Mouse (Mus musculus): ENCODE measurements at regions not wholly inside any gene's neighbourhood (a gene's known extent, or its start where the extent isn't known, plus 50 kb on each side); places are given as distances from the start of the nearest gene placed in this dataset.

GRCm38 (mm10) chr7:145105831-145106493, 102.0 kb downstream of the 1810010D01Rik start:
- peak; percentile 50 for DNase-seq (ENCODE audit: low read depth)

GRCm38 (mm10) chr7:145102692-145103091, 105.2 kb downstream of the 1810010D01Rik start:
- no peak for DNase-seq (ENCODE audit: low read depth)

- no peak for DNase-seq (ENCODE audit: low read depth)
These were observed 105.7 kb downstream of the 1810010D01Rik start for GRCm38 (mm10) chr7:145102216-145102615.

- no peak for DNase-seq (ENCODE audit: low read depth)
These were observed 109.6 kb downstream of the 1810010D01Rik start for GRCm38 (mm10) chr7:145098335-145098734.

GRCm38 (mm10) chr7:145094134-145094526, 113.8 kb downstream of the 1810010D01Rik start:
- DNase-seq (ENCODE audit: low read depth), result peak; percentile 52

GRCm38 (mm10) chr7:145093417-145094133, 114.3 kb downstream of the 1810010D01Rik start:
- DNase-seq (ENCODE audit: low read depth), result peak; percentile 44

- DNase-seq (ENCODE audit: low read depth), result no peak
These were observed 115.3 kb downstream of the 1810010D01Rik start for GRCm38 (mm10) chr7:145092392-145093176.

GRCm38 (mm10) chr7:145090849-145091248, 117.1 kb downstream of the 1810010D01Rik start:
- no peak for DNase-seq (ENCODE audit: low read depth)

- peak; percentile 15 for DNase-seq (ENCODE audit: low read depth)
These were observed 118.6 kb downstream of the 1810010D01Rik start for GRCm38 (mm10) chr7:145089315-145089721.

- no peak for DNase-seq (ENCODE audit: low read depth)
These were observed 119.3 kb downstream of the 1810010D01Rik start for GRCm38 (mm10) chr7:145088655-145089054.

- DNase-seq (ENCODE audit: low read depth), result no peak
These were observed 120.1 kb downstream of the 1810010D01Rik start for GRCm38 (mm10) chr7:145087790-145088189.

- DNase-seq (ENCODE audit: low read depth), result no peak
These were observed 124.8 kb downstream of the 1810010D01Rik start for GRCm38 (mm10) chr7:145082917-145083752.

GRCm38 (mm10) chr7:145071996-145072790, 132.5 kb upstream of the Ccnd1 start:
- DNase-seq (ENCODE audit: low read depth), result no peak

- no peak for DNase-seq (ENCODE audit: low read depth)
These were observed 131.8 kb upstream of the Ccnd1 start for GRCm38 (mm10) chr7:145071533-145071932.

- no peak for DNase-seq (ENCODE audit: low read depth)
These were observed 127.6 kb upstream of the Ccnd1 start for GRCm38 (mm10) chr7:145067366-145067765.

- peak; percentile 54 for DNase-seq (ENCODE audit: low read depth)
These were observed 116.6 kb upstream of the Ccnd1 start for GRCm38 (mm10) chr7:145056320-145056719.

- no peak for DNase-seq (ENCODE audit: low read depth)
These were observed 111.9 kb upstream of the Ccnd1 start for GRCm38 (mm10) chr7:145051616-145052015.

GRCm38 (mm10) chr7:145050729-145051128, 111.0 kb upstream of the Ccnd1 start:
- no peak for DNase-seq (ENCODE audit: low read depth)

- no peak for DNase-seq (ENCODE audit: low read depth)
These were observed 108.8 kb upstream of the Ccnd1 start for GRCm38 (mm10) chr7:145048481-145048877.

- no peak for DNase-seq (ENCODE audit: low read depth)
These were observed 108.2 kb upstream of the Ccnd1 start for GRCm38 (mm10) chr7:145047771-145048480.
